Mouse (Mus musculus) megakaryocyte-erythroid progenitor cell, adult 5-6 weeks (primary cell): ENCODE measurements around the gene Rps6kb1. TPM values are rescaled to one million over a fixed set of nuclear protein-coding genes. Genes with fewer than 3 reads are reported as not detected.
"Not testable (repeated sequence)": the region's sequence is repeated elsewhere in the genome, so short reads cannot be mapped to it uniquely, and the experiment has no call there.

Experiments
- ATAC-seq: replicated peaks from 2 replicates; pipeline ENCODE4 v1.8.0; 2016; ENCODE audit warnings: mild to moderate bottlenecking, inconsistent platforms; ENCODE audit not compliant: severe bottlenecking, poor library complexity, low FRiP score, low TSS enrichment
- total RNA-seq, 2 experiments: library from RNA; stranded (forward) in 1 of 2; stranded (reverse) in 1 of 2; fragments of 200-1000, 215-1000 nt in 1 of 2; fragments of >200 nt in 1 of 2; fragmentation: Nextera tagmentation in 1 of 2; gene quantifications; 2 replicates each; pipeline ENCODE4 v1.2.3; 2014 to 2017

The Rps6kb1 gene
- total RNA-seq, 2 experiments from 2014 or later, result 49.5 to 52.7 TPM

- no peak for ATAC-seq
Measured at GRCm38 (mm10) chr11:86547412-86547811, 2.8 kb upstream of the Rps6kb1 start.

GRCm38 (mm10) chr11:86545556-86545955 is 951 bp upstream of the Rps6kb1 start:
- ATAC-seq, result no peak

DNA sequence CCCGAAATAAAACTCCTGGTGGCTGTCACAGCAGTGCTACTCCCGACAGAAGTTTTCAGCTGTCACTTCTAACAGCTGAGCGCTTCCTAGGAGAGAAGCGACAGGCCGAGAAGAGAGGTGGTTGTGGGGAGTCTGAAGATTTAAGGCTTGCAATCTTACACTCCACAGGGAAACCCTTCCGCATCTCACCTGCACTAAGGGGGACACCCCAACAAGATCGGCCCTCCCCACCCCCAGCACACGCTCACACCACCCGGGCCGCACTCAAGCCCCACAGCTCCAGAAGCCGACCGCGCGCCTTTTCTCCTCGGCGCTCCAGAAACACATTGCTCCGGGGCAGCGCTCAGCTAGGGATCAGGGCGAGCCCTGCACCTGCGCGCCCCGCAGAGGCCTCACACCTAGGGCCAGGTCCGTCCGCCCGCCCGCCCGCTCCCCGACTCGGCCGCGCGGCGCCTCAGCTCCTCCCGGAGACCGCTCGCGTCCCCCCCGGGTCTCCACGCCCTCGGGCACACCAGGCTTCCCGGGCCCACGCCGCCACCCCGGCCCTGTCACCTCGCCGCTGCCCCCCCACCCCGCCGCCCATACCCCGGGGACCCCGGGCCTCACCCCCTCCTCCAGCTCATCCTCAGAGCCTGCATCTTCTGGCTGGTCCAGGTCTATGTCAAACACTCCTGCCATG is 506 bp downstream of the Rps6kb1 start:
- ATAC-seq, result peak; percentile 8; the same call in 1 of the 2 replicates

DNA sequence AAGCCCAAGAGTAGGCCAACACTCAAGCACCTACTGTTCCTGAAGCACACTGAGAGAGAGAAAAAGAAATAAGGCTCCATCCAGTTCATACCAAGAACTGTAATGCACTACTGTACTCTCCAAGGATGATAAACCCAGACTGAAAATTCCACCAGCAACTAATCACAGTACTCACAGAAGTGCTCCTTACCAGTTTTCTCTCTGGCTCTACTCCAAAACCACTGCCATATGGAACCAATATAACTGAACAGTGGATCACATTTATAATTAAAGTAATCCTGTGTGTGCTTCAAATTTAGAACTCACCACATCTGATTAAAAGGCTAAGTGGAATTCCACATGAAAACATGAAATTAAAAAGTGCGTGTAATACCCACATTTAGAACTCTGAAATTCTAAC is 1.8 kb downstream of the Rps6kb1 start:
- no peak for ATAC-seq

GRCm38 (mm10) chr11:86540476-86540845 is 4.1 kb downstream of the Rps6kb1 start:
- ATAC-seq, result no peak

- no peak for ATAC-seq
Measured at GRCm38 (mm10) chr11:86539716-86540475, 4.7 kb downstream of the Rps6kb1 start.

- ATAC-seq, result no peak
Measured at GRCm38 (mm10) chr11:86538786-86539185, 5.8 kb downstream of the Rps6kb1 start.

GRCm38 (mm10) chr11:86534201-86534910 is 10.2 kb downstream of the Rps6kb1 start:
- ATAC-seq, result no peak

- not testable (repeated sequence) for ATAC-seq
Measured at GRCm38 (mm10) chr11:86533302-86533701, 11.3 kb downstream of the Rps6kb1 start.

- ATAC-seq, result no peak; the same call in 1 of the 2 replicates
Measured at GRCm38 (mm10) chr11:86532834-86533233, 11.8 kb downstream of the Rps6kb1 start.

DNA sequence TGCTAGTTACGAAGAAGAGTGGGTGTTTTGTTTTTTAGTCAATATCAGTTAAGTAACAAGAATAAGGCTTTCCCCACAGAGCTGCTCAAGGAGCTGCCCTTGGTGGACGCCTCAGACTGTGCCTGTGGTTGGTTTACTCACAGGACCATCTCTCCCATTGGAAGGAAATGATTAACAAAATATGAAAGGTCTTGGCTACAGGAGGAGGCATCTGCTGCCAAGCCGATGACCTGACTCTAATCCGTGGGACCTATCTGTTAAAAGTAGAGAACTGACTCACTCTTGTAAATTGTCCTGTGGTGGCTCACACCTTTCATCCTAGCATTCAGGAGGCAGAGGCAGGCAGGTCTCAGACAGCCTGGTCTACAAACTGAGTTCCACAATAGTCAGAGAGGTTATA is 17.1 kb downstream of the Rps6kb1 start:
- no peak for ATAC-seq

GRCm38 (mm10) chr11:86519751-86520150 is 24.9 kb downstream of the Rps6kb1 start:
- ATAC-seq, result no peak

DNA sequence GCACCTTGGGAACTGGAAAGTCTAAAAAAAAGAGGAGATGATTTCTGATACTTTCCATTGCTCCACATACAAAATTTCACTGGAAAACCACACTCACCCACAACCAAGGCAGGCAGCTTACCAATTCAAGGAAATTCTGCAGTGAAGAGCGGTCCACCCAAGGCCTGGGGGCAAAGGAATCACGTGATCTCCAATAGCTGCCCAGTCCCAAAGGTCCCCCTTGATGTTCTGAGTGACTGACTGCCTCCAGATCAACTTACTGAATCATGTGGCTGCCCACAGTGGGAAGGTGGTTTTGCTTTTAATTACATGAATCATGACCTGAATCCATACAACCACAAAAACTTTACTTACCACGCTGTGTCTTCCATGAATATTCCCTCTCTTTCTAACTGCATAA is 27.4 kb downstream of the Rps6kb1 start:
- no peak for ATAC-seq

DNA sequence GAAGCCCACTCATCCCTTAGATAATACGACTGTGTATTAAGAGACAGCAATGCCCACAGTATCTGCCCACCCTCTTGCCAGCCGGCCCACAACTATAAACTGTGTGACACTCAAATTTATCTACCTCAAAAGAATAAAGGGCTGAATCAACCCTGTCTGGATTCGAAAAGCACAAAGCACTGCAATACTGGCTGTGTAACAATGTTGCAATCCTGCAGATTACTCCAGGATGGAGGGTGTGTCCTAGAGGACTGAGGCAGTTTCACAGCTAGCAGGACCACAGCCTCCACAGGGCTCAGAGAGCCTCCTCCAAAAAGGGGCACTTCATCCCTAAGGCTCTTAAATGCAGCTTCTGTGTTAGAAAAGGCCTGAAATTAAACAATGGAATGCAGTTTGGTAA is 28.0 kb downstream of the Rps6kb1 start:
- ATAC-seq, result no peak

DNA sequence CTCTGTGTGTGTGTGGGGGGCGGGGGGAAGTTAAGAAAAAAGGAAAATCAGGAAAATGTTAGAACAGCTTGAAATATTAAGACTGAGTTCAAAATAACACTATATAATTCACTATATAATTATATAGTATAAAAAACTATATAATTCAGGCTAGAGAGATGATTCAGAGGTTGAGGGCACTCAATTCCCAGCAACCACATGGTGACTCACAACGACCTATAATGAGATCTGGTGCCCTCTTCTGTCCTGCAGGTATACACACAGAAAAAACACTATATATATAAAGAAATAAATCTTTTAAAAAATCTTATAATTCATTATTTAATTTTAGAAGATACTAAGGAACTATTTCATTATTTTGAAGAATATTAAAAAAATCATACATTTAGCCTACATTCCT is 36.6 kb downstream of the Rps6kb1 start:
- no peak for ATAC-seq

DNA sequence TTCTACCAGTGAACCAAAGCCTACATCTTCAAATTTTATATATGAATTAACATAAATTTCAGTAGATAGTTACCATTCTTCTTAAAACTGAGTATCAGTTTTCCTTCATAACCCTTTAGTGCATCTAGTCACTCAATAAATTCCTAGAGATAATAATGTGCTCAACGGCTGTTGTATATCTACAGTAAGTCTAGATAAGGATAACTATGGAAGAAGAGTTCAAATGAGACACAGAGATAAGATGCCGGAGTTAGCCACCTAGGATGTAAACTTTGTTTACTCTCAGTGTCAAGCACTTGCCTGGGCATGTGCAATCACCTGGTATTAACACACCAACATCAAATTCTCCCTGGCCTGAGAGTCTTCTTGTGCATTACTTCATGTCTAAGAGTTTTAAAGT is 37.3 kb downstream of the Rps6kb1 start:
- no peak for ATAC-seq

GRCm38 (mm10) chr11:86503121-86503520 is 41.5 kb downstream of the Rps6kb1 start:
- no peak for ATAC-seq

GRCm38 (mm10) chr11:86500795-86501194 is 43.8 kb downstream of the Rps6kb1 start:
- no peak for ATAC-seq

GRCm38 (mm10) chr11:86497908-86498307 is 46.7 kb downstream of the Rps6kb1 start:
- ATAC-seq, result no peak

DNA sequence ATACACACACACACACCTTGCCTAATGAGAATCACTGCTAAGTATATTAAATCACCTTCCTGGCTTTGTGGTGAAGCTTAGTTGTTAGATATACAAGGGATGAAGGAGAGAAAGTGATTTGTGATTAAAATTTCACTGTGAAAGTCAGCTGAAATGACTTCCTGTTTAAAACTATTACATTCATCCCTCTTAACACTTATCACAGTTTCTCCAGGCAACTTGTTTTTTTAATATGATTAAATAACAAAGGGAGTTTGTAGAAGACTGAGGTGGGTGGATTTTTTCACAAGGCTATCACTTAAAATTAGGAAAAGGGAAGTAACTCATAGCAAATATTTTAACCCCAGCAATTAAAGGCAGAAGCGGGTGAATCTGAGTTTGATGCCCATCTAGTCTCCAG is 47.2 kb downstream of the Rps6kb1 start:
- ATAC-seq, result no peak
